Mouse (Mus musculus) liver, embryonic 11.5 days (tissue): ENCODE results near the gene Coq8b. TPM values are rescaled to one million over a fixed set of nuclear protein-coding genes. Genes with fewer than 3 reads are reported as not detected.

Source experiments
- microRNA counts: library from miRNA; unstranded; fragments of <30 nt; microRNA quantifications from one replicate; lab custom pipeline; 2015
- microRNA-seq: library from miRNA; unstranded; fragments of <30 nt; microRNA quantifications from one replicate; pipeline ENCODE4, GENCODE M21; 2017; ENCODE audit warnings: borderline number of aligned reads
- polyA plus RNA-seq: library from polyadenylated mRNA; unstranded; fragments of >200 nt; fragmentation: Nextera tagmentation; extraction: Ambion mirVana; gene quantifications from 2 replicates; pipeline ENCODE4 v1.2.1, GENCODE M21; 2014

Gene Coq8b
- polyA plus RNA-seq, 1 experiment from 2014 or later: 18.7 TPM

MicroRNAs within 50 kb of the gene (microRNA counts, 519-probe panel; counts per million panel counts)
- microRNA mmu-miR-1191 (lab: Ali Mortazavi, UCI): not detected

Small RNA genes lying within 50 kb of the gene (microRNA-seq; reads per million reads assigned to microRNA genes)
- 3.5 reads per million, percentile 4 among the genes with 10 or more reads in this experiment for gene Mir1191

Other genes with a start within 250 kb of the Coq8b start
- 0.31 TPM in 1 of 2 replicates, not detected in the other for gene Cyp2a12, start 203.9 kb upstream of the Coq8b start, polyA plus RNA-seq
- not detected in 2 replicates for gene Cyp2f2, start 113.1 kb upstream of the Coq8b start, polyA plus RNA-seq
- not detected in 2 replicates for gene Cyp2t4, start 79.3 kb upstream of the Coq8b start, polyA plus RNA-seq
- gene Egln2, start 66.2 kb upstream of the Coq8b start, polyA plus RNA-seq: 37.1 and 39.7 TPM in 2 replicates
- 40.9 and 44.8 TPM in 2 replicates for gene Rab4b, start 54.1 kb upstream of the Coq8b start, polyA plus RNA-seq
- not detected in 2 replicates for gene Gm21983, start 51.9 kb upstream of the Coq8b start, polyA plus RNA-seq
- gene Mia, start 51.9 kb upstream of the Coq8b start, polyA plus RNA-seq: 0.73 and 1.3 TPM in 2 replicates
- gene BC024978, start 37.2 kb upstream of the Coq8b start, polyA plus RNA-seq: 2.5 and 2.8 TPM in 2 replicates
- gene Snrpa, start 36.8 kb upstream of the Coq8b start, polyA plus RNA-seq: 282 and 294 TPM in 2 replicates
- 3.5 and 4.8 TPM in 2 replicates for gene Itpkc, start 4.4 kb upstream of the Coq8b start, polyA plus RNA-seq
- 3.6 TPM in 2 replicates for gene Numbl, start 25.4 kb downstream of the Coq8b start, polyA plus RNA-seq
- 7.1 and 10.2 TPM in 2 replicates for gene Ltbp4, start 104.7 kb downstream of the Coq8b start, polyA plus RNA-seq
- 46.8 and 49.6 TPM in 2 replicates for gene Shkbp1, start 123.0 kb downstream of the Coq8b start, polyA plus RNA-seq
- gene Gm20479, start 124.4 kb downstream of the Coq8b start, polyA plus RNA-seq: 0.43 and 1.2 TPM in 2 replicates
- 0.17 and 0.19 TPM in 2 replicates for gene Sptbn4, start 214.7 kb downstream of the Coq8b start, polyA plus RNA-seq
- gene Blvrb, start 215.0 kb downstream of the Coq8b start, polyA plus RNA-seq: 581 and 583 TPM in 2 replicates
- 20.6 and 21.5 TPM in 2 replicates for gene Sertad3, start 240.7 kb downstream of the Coq8b start, polyA plus RNA-seq